Mouse (Mus musculus): ENCODE measurements around the gene Rab44.
A peak's percentile ranks its signal among the peaks of the same experiment; 100 is the strongest.
"Not testable (repeated sequence)": the region's sequence is repeated elsewhere in the genome, so short reads cannot be mapped to it uniquely, and the experiment has no call there.

Rab44 gene

GRCm38 (mm10) chr17:29113591-29114352 lies at the start of gene Rab44:
TSS of gene Rab44 (plus strand) at chr17:29114145.
- no peak for DNase-seq (ENCODE audit: low spot score)

- DNase-seq (ENCODE audit: low spot score) = no peak
These were observed 48.6 kb upstream of the Rab44 start for GRCm38 (mm10) chr17:29065245-29065940.

- no peak for DNase-seq (ENCODE audit: low spot score)
These were observed 48.0 kb upstream of the Rab44 start for GRCm38 (mm10) chr17:29065971-29066370.

- not testable (repeated sequence) for DNase-seq (ENCODE audit: low spot score)
These were observed 46.5 kb upstream of the Rab44 start for GRCm38 (mm10) chr17:29067416-29067815.

GRCm38 (mm10) chr17:29067847-29068246 lies 46.1 kb upstream of the Rab44 start:
- no peak for DNase-seq (ENCODE audit: low spot score)

- DNase-seq (ENCODE audit: low spot score) = no peak
These were observed 44.9 kb upstream of the Rab44 start for GRCm38 (mm10) chr17:29069063-29069462.

- no peak for DNase-seq (ENCODE audit: low spot score)
These were observed 42.1 kb upstream of the Rab44 start for GRCm38 (mm10) chr17:29071820-29072219.

GRCm38 (mm10) chr17:29072701-29073307 lies 41.1 kb upstream of the Rab44 start:
- no peak for DNase-seq (ENCODE audit: low spot score)

GRCm38 (mm10) chr17:29073313-29073712 lies 40.6 kb upstream of the Rab44 start:
- no peak for DNase-seq (ENCODE audit: low spot score)

- DNase-seq (ENCODE audit: low spot score) = no peak
These were observed 39.9 kb upstream of the Rab44 start for GRCm38 (mm10) chr17:29074085-29074484.

GRCm38 (mm10) chr17:29076235-29076634 lies 37.7 kb upstream of the Rab44 start:
- no peak for DNase-seq (ENCODE audit: low spot score)

- DNase-seq (ENCODE audit: low spot score) = peak; percentile 64
These were observed 36.0 kb upstream of the Rab44 start for GRCm38 (mm10) chr17:29077786-29078509.

- DNase-seq (ENCODE audit: low spot score) = peak; percentile 66
These were observed 35.2 kb upstream of the Rab44 start for GRCm38 (mm10) chr17:29078519-29079383.

- DNase-seq (ENCODE audit: low spot score) = no peak
These were observed 33.0 kb upstream of the Rab44 start for GRCm38 (mm10) chr17:29080758-29081617.

- DNase-seq (ENCODE audit: low spot score) = no peak
These were observed 32.1 kb upstream of the Rab44 start for GRCm38 (mm10) chr17:29081618-29082381.

GRCm38 (mm10) chr17:29083586-29083985 lies 30.4 kb upstream of the Rab44 start:
- no peak for DNase-seq (ENCODE audit: low spot score)

- DNase-seq (ENCODE audit: low spot score) = no peak
These were observed 29.3 kb upstream of the Rab44 start for GRCm38 (mm10) chr17:29084656-29085055.

GRCm38 (mm10) chr17:29085266-29085665 lies 28.7 kb upstream of the Rab44 start:
- DNase-seq (ENCODE audit: low spot score) = no peak

GRCm38 (mm10) chr17:29086916-29087315 lies 27.0 kb upstream of the Rab44 start:
- DNase-seq (ENCODE audit: low spot score) = no peak

- DNase-seq (ENCODE audit: low spot score) = no peak
These were observed 23.2 kb upstream of the Rab44 start, which contains the start of gene Cdkn1a for GRCm38 (mm10) chr17:29090776-29091175. TSS of gene Cdkn1a (plus strand) at chr17:29090976.

All from ovary, postnatal 36 days (tissue).